Mouse (Mus musculus): ENCODE measurements around the gene Xpc. TPM values are rescaled to one million over a fixed set of nuclear protein-coding genes. Genes with fewer than 3 reads are reported as not detected.

The Xpc gene
- polyA plus RNA-seq (2012; rRNA removed) = 17.6 and 19.0 TPM in 2 replicates

DNA sequence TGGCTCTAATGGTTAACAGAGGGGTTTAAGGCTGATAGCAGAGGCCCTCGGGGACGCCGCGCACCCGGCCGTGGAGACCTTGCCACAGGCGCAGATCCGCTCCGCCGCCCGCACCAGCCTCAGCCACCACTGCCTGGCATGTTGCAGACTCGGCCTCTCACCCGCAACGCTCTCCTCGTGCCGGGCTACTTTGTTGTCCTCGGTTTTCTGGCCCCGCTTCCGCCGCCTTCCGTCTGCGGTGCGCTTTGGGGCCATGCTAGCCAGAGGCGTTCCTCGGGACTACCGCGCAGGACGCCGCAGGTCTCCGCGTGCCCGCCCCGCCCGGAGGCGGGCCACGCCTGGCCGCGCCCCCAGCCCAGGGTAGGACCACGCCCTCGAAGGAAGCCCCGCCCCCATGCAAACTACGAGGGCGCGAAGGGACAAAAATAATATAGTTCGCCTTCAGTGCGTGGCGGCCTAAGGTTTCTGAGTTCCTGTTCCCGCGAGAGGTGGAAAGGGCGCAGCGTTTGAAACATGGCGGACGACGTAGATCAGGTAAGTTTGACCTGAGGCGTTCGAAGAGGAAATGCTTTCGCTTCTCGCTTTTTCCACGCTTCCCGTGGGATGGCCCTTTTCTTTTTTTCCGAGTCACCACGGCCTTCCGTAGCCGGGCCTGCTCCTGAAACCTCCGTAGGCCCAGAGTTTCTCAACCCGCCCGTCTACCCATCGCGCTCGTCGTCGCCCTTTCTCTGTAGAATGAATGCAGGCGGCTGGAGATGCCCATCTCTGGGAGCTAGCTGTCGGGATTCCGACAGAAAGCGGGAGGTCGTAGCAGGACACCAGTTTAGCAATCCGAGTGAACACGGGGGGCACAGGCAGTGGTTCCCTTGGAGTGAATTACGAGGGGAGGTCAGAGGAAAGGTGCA is at the start of gene Xpc, which contains the start of gene Lsm3:
Xpc (minus strand) TSS at position 344 of the 905 bp plus-strand sequence.
Lsm3 (plus strand) TSS at position 384 of the 905 bp plus-strand sequence.
- DNase-seq (ENCODE audit: low spot score) = peak; percentile 98

DNA sequence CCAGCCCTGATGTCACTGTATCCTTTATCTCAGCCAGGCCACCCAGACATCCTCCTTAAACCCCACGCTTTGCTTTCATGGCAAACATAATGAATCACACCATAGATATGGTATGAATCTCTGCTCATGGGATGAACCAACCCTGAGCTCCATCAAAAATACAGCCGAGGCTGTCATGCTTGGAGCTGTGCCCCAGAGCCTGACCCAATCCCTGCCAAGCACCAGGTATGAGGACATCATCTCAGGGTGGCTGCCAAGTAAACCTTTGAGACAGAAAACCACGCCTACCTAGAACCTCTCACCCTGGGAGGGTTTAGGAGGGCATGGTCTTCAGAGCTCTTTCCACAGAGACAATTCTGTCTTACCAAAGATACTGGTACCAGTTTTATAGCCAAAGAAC is 47.3 kb upstream of the Xpc start:
- no peak for DNase-seq (ENCODE audit: low spot score)

DNA sequence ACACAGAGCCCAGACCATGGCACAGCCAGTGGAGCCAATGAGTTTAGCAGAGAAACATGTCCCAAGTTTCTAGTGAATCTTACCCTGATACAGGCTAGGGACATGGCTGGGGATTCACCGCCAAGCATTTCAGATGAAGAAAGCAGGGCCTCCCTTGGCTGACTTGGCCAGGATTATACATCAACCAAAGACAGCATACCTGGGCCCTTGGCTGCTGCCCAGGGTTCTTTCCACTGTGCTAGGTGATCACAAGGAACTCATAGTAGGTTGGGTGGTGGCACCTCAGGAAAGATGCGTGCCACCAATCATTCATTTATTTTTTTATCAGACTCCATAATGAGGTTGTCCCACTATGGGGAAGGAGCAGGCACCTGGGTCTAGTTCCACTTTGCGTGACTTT is 44.5 kb upstream of the Xpc start:
- DNase-seq (ENCODE audit: low spot score) = no peak

DNA sequence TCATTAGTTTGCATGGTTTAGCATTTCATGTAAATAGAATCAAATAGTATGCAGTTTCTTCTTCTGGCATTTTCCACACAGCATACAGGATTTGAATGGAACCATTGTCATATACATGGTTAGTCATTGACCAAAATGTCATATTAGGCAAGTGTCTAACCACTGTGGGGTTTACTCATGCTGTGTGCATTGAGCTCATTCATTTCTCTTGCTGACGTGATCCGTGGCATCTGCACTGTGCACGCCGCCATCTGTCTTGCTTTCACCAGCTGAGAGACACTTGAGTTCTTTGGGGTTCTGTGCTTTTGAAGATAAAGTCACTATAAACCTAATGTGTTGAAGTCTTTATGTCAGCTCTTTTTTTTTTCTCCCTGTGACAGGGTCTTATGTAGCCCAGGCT is 43.7 kb upstream of the Xpc start:
- no peak for DNase-seq (ENCODE audit: low spot score)

DNA sequence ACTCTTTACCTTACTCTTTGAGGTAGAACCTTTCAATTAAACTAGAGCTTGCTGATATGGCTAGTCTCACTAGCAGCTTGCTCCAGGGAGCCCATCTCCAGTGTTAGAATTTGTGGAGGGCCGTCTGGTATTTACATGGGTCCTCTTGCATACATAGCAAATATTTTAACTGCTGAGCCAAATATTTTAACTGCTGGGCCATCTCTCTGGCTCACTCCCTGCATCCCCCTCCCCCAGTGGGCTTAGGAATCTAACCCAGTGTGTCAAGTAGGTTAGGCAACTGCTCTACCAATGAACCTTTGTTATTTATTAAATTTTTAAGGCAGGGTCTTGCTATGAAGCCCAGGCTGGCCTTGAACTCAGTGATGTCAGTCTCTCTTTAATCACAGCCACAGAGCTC is 42.9 kb upstream of the Xpc start:
- DNase-seq (ENCODE audit: low spot score) = no peak

DNA sequence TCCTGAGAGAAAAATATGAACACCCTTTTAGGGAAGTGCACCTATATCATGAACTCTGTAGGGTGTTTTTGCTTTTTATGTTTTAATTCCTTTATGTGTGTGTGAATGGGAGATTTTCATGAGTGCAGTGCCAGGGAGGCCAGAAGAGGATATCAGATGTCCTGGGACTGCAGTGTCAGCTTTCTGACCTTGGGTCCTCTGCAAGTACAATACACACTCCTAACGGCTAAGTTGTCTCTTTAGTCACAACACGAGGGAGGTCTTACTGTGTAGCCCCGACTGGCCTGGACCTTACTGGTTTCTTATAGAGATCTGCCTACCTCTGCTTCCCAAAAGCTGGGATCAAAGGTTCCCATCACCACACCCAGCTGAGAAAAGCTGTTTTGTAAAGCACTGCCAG is 37.0 kb upstream of the Xpc start:
- DNase-seq (ENCODE audit: low spot score) = no peak

DNA sequence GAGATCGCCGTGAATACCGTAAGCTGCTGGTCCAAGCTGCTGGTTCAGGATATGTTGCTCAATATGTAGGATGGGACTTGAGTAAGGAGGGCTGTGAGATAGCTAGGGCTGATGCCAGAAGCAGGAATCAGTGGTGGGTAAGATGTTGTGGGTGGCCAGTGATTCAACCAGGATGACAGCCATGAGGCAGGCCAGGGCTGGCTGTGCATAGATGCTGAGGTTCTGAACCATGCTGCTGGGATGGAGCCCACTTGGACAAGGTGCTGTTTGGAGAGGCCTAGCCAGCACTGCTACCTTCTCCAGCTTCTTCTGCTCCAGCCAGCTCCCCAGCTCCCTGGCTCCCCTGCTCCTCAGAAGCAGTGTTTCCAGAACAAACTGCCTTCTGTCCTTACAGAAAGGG is 36.0 kb upstream of the Xpc start:
- DNase-seq (ENCODE audit: low spot score) = no peak

DNA sequence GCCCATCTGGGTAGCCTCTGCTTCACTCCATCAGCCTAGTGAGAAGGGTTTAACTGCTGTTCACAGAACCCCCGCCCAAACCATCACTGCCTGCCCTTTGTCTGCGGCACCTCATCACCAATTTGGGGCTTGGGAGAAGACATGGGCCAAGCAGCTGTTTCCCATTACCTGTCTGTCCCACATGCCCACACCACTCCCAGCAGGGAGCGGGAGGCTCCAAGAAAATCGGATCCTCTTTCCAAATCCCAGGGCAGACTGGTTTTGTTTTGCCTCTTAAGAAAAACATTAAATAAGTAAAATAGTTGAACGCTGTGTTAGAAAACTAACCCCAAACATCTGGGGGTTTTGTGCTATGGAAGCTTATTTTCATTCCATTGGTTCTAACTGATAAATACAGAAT is 33.9 kb upstream of the Xpc start:
- no peak for DNase-seq (ENCODE audit: low spot score)

DNA sequence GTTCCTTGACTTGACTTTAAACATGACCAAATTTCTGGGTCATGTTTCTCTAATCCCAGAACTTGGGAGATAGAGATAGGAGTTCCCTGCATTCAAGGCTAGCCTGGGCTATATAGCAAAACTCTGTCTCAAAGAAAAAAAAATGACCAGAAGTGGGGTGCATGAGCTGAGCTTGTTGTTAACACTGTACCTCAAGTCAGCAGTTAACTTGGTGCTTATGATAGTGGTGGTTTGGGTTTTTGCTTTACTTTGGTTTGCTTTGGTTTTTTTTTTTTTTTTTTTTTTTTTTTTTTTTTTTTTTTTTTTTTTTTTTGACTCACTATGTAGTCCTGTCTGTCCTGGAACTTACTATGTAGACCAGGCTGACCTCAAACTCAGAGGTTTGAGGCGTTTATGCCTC is 31.6 kb upstream of the Xpc start:
- DNase-seq (ENCODE audit: low spot score) = no peak

DNA sequence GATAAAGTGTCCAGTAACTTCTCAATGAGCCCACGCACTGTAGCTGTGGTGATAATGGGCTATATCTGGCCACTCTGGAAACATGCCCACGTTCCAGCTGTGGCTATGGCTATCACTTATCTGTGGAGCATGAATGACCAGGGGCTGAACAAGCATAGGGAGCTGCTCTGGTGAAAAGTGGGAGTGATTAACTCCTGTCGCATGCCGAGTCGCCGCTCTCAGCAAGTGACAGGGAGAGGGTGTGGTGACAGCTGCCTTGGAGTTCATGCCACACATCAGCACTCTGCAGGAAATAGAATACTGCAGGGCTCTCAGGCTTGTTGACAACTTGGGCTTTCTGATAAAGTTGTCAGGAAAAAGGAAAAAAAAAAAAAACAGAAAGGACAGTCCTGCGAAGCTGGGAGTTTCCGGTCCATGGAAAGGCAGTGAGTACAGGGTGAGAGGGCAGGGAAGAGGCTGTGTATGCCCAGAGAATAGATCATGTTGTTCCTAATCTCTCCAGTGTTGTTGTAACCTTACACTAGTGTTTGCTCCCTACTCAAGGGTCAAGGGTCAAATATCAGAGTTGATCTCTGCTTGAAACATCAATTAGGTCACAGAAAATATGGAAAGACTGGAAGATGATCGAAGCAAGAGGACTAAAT is 30.7 kb upstream of the Xpc start:
- DNase-seq (ENCODE audit: low spot score) = no peak

DNA sequence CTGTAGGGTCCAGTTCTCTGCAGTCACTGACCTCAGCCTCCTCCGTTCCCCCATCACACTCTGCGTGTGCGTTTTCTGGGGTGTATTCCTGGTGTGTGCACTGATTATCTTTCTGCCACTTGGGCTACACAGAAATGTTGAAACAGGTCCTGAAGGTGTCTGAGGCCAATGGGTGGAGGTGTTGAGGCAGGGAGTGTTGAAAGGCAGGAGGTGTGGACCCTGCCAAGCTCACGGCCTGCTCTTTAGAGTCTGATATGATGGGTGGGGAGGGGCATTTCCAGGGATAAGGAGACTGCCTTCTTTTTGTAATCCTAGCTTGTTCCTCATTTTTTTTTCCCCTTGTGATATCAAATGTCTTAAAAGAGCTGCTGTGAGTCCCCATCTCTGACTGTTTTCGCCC is 27.4 kb upstream of the Xpc start:
- DNase-seq (ENCODE audit: low spot score) = no peak

DNA sequence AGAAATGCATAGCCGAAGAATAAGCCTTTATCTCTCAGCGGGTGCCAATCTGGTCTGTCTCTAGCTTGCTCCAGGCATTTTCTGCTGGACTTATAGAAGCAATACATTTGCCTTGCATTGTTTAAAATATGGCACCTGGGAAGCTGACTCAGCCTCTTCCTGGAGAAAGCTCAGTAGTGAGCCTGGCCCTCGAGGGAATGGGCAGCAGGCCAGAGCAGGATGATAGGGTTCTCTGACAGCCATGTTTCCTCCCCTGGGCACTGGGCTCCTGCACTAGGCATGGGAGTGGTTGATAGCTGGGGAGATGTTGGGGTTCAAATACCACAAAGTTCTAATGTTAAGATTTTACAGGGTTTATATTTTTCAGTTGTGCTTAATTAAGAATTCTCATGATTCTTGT is 25.6 kb upstream of the Xpc start:
- DNase-seq (ENCODE audit: low spot score) = no peak

DNA sequence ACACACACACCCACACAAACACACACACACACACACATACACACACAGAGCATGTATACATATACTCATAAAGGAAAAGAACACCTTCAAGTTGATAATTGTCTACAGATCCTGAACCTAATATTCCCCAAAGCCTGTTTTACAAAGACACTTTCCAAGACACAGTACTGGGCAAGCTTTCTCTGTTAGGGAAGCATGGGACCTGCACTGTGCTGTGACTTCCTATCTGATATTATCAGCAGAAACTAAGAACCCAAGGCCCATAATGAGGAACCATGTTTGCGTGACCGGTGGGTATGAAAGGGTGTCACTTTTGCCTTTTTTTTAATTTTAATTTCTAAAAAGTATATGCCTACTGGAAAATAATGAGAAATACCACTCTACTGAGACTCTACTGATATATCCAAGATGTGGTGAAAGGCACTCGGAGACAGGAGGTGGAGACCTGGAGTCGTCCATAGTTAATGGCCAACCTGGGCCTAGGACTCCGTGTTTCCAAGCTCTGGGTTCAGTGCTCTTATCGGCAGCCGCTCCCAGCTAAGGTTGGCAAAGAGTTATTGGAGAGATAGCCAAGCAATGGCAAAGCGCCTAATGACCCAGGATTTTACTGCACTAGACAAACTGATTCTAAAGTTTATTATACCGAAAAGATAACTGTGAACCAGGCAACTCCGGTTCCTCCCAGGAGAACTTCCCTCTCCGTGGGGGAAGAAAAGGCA is 20.5 kb upstream of the Xpc start:
- DNase-seq (ENCODE audit: low spot score) = no peak

DNA sequence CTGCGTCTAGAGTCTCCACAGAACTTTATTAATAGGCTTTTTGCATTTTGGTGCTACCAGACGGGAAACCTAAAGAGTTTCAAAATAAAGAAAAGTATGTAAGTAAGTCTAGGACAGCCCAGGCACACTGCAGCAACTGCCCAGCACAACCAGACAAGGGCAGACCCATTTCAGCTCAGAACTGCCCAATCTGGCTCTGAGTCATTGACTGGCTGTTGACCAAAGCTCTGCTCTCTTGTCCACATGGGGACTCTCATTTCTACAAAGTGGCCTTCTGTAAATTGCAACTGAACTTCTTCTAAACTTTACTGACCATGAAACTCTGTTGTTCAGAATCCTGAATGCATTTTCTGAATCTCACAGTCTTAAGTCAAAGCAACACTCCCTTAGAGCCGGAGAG is 19.5 kb upstream of the Xpc start:
- no peak for DNase-seq (ENCODE audit: low spot score)

DNA sequence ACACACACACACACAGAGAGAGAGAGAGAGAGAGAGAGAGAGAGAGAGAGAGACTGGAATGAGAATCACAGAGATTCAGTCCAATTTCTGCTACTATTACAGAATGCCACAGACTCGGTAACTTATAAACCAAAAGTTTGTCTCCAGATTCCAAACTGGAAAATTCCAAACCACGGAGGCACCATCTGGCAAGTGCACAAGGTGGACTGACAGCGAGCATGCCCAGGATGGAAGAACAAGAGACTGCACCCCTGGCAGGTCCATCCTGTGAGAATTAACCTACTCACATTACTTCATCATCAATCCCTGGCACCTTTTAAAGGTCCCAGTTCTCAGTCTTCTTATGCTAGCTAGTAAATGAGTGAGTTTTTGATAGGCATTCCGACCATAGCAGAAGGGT is 18.6 kb upstream of the Xpc start:
- no peak for DNase-seq (ENCODE audit: low spot score)

DNA sequence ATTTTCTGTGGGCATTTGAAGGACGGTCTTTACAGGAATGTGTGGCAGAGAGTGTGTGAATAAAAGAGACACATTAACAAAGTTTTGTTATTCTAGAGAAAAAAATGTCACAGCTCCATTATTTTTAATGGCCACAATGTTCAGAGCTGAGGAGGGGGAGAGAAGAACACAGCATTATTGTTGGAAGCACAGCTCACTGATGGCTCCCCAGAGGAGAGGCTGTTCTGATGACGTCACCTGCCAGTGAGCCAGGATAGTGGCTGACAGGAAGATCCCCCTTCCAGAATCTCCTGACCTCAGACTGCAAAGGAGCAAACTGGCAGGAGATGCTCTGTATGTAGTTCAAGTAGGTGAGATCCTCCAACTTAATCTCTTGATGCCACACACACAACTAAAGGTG is 18.1 kb upstream of the Xpc start:
- no peak for DNase-seq (ENCODE audit: low spot score)

DNA sequence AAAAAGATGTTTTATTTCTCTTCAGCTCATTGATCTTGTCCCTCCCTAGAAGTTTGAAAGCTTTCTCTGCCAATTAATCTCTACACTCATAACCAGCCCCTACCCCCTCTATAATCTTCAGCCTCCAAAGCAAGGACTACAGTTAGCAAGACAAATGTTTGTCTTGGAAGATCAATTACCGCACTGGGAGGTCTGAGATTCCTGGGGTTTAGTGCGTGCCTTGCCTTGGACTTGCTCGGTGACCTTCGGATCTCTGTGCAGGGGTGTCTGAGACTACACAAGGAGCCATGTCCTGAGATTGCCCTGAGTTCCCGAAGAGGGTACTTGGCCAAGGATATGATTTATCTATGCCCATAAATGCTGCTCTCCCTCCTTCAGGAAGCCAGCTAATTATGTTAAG is 17.7 kb upstream of the Xpc start:
- DNase-seq (ENCODE audit: low spot score) = no peak

DNA sequence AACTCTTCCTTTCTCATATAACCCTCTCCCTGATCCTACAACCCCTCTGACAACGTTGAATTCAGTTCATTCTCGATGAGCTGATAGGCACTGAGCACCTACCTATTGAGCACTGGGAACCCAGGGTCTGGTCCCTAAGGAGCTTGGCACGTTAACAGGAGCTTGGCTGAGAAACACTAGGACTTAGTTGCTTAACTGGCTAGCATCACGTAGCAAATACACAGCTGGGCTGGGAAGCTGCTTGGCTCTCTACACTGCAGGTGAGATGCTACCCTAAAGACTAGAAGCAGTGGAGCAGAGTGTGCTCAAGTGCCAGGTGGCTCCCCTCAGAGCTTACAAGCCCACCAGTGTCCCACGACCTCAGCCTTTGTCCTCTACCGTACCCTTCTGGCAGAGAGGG is 17.0 kb upstream of the Xpc start:
- DNase-seq (ENCODE audit: low spot score) = no peak

DNA sequence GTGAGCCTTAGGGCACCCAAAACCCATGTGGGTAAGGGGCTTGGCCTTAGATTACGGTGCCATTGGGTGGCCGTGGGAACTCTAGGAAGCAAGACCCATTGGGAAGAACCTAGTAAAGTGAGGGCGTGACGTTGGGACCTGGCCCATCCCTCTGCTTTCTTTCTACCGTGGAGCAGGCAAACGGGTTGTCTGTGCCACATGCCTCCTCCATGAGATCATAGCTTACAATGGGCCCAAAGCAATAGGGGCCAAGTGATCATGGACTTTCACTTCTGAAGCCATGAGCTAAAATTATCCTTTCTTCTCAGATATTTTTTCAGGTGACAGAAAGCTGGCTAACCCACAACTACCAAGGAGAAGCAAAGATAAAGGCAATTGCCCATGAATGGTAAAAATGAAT is 15.6 kb upstream of the Xpc start:
- no peak for DNase-seq (ENCODE audit: low spot score)

DNA sequence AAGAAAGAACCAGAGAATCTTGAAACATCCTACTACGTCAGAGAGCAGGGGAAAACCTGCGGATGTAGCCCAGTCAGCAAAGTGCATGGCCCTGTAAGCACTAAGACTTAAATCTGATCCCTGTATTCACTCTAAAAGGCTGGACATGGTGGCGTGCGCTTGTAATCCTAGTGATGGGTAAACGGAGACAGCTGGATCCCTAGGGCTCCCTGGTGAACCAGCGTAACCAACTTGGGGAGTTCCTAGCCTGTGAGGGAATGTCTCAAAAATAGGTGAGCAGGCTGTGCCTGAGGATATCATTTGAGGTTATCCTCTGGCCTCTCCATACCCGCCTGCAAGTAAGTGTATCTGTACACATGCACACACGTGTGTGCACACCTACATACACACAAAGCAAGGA is 15.0 kb upstream of the Xpc start:
- DNase-seq (ENCODE audit: low spot score) = no peak

DNA sequence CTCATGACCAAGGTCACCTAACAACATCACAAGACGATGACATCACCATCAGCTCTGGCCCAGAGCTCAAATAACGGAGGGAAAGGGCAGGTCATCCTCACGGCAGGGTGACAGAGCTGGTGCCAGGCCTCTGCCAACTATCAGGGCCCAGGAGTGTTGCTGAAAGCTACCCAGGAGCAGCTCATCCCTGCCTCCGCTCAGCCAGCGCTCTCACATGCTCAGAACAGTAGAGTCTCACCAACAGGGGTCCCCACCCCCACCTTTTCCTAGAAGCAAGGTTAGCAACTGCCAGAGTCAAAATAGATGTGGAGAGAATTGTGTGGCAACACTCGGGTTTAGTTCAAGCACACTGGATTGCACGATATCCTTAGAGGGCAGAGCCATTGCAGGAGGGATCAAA is 12.6 kb upstream of the Xpc start:
- no peak for DNase-seq (ENCODE audit: low spot score)

DNA sequence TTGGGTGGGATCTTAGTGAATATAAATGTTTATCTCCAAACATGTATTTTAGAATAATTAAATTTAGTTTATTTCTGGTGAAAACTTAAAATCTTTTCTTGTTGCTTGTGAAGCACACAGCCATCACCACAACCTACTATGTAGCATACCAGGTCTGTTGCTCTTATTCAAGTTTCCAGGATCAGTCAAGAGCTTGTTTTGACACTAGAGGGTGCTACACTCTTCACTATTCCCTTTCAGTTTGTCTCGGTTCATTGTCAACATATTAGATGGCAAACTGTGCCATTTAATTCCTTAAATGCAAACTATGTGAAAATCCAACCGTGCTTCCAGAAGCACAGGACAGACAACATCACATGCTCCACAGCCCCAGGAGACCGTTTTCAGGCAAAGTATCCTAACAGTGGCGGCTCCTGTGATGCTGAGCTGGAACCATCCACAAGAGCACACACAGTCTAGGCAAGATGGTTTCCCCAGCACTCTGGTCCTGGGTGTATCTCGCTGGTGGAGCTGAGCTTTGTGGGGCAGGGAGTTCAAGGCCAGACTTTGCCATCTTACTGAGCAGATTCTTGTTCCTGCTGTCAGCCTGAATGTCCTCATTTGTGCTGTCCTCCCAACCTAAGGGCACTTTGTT is 11.7 kb upstream of the Xpc start:
- DNase-seq (ENCODE audit: low spot score) = no peak
